Mouse (Mus musculus) cerebellum, adult 11-12 months (tissue): ENCODE data around the gene Pik3r6.
A peak's percentile ranks its signal among the peaks of the same experiment; 100 is the strongest.

Experiments
- DNase-seq: peaks from one replicate; pipeline ENCODE4 v3.0.0; 2022

Pik3r6 gene

DNA sequence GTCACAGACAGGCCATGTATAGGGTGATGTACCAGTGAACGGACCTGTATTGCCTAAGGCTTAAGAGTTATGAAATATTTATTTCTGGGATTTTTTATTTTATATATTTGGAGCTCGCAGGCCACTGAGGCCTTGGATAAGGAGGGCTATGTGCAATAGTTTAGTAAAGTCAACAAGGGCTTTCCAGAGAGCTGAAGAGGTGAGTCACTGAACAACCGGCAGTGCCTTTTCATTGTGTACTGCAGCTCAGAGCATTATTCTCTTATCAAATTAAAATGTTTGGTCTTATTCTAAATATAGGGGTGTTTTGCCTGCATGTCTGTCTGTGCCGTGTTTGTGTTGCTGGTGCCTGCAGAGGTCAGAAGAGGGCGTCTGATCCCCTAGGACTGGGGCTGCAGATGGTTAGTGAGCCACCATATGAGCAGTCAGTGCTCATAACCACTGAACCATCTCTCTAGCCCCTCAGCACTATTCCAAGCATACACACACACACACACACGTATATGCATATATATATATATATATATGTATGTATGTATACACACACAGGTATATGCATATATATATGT lies 14.5 kb upstream of the Pik3r6 start:
- DNase-seq = no peak

DNA sequence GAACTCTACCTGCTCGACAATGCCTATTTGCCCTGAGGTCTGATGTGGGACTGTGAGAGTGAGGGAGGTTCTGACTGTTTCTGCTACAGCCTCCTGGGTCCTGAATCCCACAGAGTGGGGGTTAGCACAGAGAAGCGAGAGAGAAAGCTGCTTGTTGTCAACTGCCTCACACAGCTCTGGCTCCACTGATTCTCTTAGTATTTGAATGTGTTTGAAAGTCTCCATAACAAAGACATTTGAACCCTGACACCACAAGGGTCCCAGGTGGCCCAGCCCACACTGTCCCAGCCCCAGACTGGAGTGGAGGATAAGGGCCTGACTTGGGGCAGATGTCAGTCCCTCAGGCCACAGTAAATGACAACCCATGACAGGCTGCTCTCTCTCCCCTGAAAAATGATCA lies 13.6 kb upstream of the Pik3r6 start:
- DNase-seq = no peak

DNA sequence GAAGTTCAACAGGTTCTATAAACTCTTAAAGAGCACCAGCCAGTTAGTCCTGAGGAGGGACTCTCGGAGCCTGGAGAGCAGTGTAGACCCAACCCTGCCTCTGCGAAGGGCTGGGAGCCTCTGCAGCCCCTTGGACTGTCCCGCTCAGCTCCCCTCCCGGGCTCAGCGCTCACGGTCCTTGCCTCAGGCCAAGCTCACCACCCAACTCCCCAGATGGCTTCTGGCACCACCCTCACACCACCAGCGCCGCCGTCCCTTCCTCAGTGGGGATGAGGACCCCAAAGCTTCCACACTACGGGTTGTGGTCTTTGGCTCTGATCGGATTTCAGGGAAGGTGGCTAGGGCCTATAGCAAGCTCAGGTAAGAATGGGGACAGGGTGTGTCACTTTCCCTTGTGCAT lies 10.2 kb upstream of the Pik3r6 start:
- DNase-seq = no peak

DNA sequence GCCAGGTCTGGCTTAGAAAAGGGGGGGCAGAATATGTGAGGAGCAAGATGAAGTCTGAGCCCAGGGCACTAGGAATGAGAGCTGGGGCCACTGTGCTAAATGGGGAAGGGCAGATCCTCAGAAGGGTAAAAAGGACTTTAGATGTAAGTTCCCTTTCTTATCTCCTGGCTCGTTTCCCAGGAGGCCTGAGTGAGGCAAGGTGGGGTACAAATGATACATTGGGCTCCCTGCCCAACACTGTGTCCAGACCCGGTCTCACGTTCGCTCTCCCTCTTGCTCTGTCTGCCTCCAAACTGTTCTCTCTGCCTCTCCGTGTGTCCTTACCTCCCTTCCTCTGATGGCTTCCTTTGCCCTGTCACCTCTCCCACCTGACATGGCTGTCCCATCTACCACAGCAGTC lies 9.1 kb upstream of the Pik3r6 start:
- DNase-seq = no peak

DNA sequence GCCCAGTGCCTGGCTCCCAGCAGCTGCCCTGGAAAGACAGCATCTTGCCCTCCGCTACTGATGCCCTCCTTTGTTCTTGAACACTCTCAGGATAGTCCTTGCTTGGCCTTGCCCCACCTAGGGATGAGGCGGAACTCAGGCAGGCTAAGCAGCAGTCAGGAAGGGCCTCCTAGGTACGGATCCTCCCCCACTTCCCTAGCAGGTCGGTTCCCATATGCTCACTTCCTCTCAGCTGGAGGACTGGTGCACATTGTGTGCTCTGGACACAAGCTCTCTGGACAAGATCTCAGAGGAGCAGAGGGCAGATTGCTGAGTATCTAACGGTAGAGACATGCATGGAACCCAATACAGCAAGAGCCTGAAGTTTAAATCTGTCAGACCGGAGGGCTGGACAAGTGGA lies 5.7 kb upstream of the Pik3r6 start:
- DNase-seq = no peak

DNA sequence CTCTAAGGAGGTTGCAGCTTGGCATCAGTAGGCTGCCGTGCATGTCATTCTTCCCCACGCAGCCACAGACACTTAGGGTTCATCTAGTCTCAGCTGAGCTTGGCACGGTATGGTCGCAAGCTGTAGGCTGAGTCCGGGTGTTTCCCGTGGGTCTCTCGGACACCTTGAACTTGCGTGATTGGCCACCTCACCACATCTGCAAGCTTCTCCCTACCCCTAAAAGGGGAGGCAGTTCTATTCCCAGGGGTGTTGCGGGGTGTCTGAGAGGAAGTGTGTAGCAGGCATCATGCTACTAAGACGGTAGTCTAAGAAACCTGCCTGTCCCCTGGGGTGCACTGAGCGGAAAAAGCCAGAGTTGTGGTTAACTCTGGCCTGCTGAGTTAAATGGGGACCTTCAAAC lies 4.3 kb upstream of the Pik3r6 start:
- DNase-seq = no peak

DNA sequence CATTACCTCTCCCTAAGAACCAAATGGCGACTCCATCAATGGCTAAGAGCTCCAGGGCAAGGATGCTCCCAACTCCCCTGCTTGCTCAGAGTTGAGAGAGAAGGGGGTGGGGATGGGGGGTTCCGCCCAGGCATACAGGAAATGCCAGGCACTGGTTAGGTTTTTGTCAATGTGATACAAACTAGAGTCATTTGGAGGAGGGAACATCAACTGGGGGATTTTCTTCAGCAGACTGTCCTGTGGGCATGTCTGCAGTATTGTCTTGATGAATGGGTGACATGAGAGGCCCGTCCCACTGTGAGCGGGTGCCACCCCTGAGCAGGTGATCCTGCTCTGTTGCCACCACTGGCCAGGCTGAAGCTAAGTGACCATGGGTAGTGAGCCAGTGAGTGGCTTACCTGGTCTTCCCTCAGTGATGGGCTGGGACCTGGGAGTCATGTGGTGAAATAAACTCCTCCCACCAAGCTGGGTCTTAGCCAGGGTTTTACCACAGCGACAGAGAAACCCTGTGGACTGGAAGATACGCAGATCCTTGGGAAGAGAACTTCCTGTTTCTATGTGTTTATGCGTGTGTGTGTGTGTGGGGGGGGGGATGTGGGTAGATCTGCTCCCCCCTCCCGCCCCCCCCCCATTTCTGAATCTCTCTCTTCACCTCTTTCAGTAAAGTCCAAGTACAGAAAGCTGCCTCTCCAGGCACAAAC lies 3.7 kb upstream of the Pik3r6 start:
- no peak for DNase-seq

DNA sequence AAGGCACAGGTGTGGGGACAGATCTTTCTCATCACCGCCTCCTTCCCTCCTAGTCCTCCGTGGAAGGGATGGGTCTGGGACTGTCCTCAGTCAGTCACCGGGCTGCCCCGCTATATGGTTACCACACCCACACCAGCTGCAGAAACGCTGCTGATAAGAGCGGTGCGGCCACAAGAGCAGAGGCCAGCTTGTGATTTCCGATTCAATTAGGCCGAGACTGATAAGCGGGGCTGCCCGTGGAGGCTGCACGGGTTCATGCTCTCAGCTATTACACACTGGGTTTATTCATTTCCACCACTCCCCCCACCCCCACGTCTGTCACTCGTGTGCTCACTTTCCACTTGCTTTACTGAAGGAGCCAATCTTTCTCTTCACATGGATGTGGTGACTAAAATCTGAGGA lies 1.9 kb upstream of the Pik3r6 start:
- DNase-seq = no peak

DNA sequence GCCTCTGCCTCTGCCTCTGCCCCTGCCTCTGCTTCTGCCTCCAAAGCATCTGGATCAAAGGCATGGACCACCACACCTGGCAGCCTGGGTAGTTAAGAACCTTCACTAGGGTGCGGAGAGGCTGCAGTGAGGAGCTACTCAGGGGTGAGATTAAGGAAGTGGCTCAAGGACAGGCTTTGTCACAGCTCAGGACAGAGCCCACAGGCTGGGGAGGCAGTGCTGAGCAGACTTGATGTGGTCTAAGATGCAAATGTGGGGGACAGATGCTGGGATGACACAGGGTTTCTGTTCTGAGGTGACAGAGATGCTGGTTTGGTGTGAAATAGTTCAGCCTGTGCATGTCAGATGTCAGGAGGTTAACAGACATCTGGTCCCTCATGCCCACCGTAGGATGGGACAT lies 411 bp upstream of the Pik3r6 start:
- no peak for DNase-seq

DNA sequence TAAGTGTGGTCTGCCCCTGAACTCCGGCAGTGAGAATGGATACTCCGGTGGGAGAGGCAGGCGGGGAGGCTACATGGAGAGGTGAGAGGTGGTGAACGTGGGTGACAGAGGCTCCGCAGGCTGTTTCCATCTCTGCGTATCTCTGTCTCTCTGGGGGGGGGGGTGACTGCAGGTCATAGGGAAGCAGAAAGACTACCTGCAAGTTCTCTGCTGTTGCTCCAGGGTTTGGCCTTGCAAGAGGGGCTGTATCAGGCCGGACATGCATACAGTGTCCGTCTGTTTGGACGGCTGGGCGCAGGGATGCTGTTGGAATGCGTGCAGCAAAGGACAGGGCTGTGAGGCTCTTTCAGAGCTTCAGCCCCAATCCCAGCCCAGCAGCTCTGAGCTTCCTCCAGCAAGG lies 2.1 kb downstream of the Pik3r6 start:
- no peak for DNase-seq

DNA sequence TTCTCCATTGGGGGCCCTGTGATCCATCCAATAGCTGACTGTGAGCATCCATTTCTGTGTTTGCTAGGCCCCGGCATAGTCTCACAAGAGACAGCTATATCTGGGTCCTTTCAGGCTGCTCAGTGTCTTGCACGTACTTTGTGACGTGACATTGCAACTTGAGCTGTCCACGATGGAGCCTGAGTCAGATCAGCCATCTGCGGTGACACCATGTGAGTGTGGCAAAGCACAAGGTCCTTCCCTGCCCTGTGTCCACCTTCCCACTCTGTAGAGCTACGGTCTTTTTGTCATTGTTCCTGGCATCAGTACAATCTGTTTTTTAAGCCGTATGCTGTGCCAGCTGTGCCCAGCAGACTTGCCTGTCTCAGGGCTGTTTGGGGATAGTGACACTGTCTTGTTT lies 4.4 kb downstream of the Pik3r6 start:
- no peak for DNase-seq

DNA sequence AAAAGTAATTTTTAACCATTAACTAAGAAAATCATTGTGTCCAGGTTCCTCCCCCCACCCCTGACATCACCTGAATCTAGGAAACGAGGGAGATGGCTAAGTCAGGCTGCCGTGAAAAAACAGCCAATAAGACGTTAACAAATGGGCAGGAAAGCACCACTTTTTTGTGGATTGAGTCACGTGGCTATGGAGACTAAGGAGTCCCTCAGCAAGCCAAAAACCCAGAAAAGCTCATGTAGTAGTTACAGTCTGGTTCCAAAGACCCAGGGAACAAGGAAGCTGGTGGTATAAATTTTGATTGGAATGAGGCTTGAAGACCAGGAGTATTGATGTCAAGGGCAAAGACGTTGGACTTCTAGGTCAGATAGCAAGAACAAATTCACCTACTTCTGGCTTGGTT lies 5.8 kb downstream of the Pik3r6 start:
- no peak for DNase-seq

DNA sequence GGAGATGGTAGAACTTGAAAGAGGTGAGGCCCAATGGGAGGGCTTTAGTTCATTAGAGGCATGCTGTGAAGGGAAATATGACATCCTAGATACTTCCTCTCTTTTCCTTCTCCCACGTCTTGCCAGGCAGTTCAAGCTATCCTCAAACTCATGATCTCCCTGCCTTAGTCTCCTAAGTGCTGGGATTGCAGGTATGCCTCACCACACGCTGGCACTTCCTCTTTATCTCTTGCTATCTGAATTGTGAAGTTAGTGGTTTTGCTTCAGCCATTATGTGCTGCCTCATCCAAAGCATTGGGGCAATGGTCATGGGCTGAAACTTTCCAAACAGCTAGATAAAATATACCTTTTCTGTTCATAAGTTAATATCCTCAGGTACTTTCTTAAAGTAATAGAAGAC lies 6.4 kb downstream of the Pik3r6 start:
- no peak for DNase-seq

DNA sequence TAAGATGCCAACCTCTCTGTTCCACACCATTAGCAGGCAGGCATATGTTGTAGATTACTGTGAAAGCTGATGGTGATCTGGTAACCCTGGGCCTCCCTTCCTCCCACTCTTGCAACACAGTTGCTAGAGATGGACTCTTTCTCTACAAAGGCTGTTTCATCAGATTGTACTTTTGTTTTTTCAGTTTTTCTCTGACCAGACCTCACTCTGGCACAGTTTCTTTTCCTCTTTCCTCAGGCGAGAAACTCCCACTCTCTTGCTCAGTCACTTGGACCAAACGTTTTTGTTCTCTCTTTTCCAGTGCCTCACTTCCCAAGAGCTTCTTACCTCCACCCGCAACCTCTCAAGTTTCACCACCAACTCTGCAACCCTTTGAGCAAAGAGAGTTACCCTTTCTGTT lies 11.2 kb downstream of the Pik3r6 start:
- DNase-seq = no peak

DNA sequence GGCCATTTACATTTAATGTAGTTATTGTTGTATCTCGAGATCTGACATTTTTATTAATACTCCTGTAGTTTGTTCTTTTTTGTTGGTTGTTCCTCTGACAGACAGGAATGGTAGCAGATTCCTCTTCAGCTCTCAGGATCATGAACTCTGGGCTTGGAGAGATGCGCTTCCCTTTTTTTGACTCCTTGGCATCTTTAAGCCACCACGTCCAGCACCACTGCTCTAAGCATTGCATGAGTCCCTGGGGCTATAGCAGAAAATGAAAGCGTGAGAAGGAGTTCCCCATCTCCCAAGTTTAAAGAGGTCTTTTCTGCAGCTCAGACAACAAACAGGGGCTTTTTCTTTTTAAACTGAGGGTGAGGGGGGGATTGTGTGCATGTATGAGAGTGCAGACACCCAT lies 16.5 kb downstream of the Pik3r6 start:
- DNase-seq = no peak

DNA sequence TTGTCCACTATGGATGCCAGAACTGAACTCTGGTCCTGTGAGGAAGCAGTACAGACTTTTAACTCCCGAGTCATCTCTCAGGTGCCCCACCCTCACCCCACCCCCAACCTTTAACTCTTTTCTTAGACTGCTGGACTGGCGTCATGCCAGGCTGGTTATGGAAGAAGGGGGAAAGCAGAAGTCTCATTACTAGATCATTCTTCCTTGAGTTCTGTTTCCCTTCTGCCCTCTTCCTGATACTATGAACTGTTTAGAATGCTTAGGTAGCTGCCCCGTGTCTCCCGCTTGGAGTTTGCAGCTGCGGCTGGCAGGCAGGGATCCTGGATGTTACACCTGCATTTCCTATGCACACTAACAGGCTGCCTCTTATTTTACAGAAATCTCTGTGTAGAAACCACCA lies 17.0 kb downstream of the Pik3r6 start:
- DNase-seq = no peak

DNA sequence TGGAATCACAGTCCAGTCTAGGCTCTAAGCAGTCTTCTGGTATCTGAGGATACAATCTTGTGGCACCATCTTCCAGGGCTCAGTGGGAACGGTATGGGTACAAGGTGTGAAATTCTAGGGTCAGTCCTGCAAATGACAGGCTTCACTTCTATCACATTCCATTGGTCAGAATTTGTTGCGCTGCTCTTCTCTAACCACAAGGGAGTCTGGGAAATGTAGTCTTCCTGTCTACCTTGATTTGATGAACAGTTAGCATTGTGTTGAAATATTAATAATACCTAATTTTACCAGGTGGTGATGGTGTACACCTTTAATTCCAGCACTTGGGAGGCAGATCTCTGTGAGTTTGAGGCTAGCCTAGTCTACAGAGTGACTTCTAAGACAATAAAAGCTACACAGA lies 17.6 kb downstream of the Pik3r6 start:
- no peak for DNase-seq

DNA sequence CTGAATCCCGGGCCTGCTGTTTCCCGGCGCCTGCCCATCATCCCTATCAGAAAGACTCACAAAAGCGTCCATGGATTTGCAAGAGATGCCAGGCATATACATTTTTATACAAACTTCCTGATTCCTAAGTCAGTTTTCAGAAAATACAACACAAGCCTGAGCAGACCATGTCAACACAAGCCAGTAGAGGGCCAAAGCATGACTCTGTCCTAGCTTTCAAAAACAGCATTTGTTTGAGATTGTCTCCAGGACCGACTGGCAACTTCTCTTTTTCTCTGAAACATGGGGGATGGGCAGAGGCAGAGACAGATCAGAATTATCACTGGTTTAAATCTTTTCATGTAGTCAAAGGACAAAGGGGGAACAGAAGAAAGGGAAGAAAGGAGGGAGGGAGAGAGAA lies 18.5 kb downstream of the Pik3r6 start:
- no peak for DNase-seq

DNA sequence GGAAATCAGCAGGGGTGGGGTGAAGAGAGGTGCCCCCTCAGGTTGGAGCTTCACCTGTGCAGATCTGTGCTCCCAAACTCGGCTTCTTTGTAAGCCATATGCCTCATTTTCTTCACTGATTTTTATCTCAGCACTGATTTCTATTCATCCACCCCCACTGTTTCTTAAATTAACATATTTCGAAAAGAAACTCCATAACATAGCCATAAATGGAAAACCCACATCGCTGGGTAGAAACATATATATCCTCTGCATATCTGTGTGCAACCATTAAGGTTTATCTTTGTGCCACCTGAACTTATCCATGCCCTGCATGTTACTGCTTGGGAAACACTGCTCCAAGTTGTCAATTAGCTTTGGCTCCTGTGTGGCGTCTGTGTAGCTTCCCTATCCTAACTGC lies 23.6 kb downstream of the Pik3r6 start:
- no peak for DNase-seq

DNA sequence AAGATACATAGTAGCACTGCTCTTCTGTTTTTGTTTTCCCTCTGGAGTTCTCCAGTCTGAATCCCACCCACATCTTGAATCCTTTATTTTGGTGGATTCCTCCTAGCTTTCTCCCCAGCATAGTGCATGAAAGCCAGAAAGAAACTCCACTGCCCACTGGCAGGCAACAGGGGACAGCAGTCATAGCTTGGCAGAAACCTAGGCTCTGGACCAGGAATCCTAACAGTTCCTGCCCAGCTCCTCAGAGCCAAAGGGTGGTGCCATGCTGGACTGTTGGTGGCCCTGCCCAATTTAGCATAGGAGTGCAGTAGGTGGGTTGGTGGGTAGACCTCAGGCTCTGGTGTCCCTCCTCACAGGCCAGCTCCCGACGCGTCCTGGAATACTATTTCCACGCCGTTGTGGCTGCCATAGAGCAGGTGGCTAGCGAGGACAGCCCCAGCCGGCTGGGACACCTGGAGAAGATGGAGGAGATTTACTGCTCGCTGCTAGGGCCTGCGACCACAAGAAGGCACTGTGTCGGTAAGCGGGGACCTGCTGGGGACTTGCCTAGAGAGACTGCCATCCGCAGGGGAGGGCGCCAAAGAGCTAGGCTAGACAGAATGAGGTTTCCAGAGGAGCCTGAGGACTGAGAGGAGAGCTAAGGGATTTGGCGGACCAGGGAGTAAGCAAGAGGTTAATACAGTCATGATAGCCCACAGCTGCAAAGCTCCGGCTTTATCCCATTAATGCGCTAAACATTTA lies 28.4 kb downstream of the Pik3r6 start:
- peak; percentile 65 for DNase-seq

DNA sequence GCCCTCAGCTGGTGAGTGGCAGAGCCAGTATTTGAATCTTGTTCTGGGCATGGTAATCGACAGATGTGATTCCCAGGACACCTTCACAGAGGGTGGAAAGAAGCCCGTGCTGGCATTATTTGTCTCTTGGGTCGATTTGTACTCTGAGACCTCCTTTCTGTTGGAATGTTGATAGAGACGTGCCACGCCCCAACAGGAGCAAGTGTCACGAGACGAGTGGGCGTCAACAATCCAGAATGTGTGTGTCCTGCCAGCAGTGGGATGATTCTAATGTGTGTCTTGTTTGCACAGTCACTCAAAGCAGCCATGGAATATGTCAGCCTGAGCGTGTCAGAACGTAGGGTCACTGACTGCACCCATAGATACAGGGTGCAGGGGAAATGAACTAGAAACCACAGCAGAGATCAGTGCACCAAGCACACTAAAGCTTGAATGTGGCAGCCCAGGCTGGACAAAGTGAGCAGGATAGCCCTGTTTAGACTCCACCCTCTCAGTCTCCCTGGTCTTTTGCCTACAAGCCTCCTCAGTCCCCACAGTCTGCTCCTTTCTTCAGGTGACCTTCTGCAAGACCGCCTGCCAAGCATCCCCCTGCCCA lies 29.2 kb downstream of the Pik3r6 start:
- no peak for DNase-seq

DNA sequence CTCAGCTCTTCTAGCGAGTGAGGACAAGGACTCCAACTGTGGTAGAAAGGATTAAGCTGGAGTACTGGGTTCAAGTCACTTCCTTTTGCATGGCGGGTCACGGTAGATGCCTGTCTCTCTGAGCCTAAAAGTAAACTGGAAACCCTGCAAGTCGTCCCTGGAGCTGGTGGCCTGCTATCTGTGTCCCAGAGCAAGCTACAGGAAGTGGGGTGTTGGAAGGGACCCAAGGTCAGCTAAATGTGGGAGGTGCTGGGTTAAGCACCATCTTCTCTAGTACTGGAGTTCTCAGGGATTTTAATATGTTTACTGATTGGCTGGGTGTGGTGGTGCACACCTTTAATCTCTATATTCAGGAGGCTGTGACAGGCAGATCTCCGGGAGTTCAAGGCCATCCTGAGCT lies 30.0 kb downstream of the Pik3r6 start:
- no peak for DNase-seq

DNA sequence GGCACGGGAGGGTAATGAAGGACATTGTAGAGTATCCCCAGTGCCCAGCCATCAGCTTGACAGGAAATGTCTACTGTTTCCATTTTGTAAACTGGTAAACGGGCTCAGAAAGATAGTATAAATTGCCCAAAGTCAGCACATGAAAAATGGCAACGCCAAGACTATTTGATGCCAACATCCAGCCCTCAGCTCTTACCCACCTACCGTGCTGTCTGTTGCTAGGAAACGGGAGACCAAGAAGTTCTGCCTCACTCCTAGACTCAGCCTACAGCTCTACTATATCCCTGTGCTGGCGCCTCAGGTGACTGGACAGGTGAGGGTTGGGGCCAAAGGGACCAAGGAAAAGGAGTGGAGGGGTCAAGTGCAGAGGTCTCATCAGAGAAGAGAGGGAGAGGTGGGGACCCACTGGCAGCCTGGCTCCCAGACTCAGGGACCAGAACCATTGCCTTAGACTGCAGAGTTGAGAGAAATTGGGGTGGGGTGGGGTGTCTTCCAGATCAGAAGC lies 31.2 kb downstream of the Pik3r6 start:
- DNase-seq = no peak

DNA sequence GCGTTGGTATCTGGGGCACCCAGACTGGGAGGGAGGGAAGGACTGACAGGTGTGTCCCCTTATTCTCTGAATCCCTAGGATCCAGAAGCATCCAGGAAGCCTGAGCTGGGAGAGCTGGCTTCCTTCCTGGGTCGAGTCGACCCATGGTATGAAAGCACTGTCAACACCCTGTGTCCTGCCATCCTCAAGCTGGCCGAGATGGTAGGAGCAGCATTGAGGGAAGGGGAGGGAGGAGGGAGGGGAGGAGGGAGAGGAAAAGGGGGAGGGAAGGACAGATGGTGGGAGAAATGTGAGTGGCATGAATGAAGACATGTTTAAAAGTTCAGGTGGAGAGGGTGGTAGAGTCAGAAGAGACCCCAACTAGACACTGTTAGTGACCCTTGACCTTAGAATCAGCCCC lies 33.2 kb downstream of the Pik3r6 start:
- no peak for DNase-seq
